Mouse (Mus musculus) heart, embryonic 12.5 days (tissue): ENCODE results near the gene Nipa1. TPM values are rescaled to one million over a fixed set of nuclear protein-coding genes. Genes with fewer than 3 reads are reported as not detected.

Experiments used
- ATAC-seq: fragments of 200-750 bp; cut with Nextera tagmentation; 2 replicates; pipeline ENCODE4 v1.8.0; 2017; ENCODE audit warnings: moderate TSS enrichment, moderate library complexity; ENCODE audit not compliant: insufficient number of reproducible peaks, low FRiP score
- H3K27ac ChIP-seq: fragments of 300-500 bp; sonication (generic); 2 replicates; pipeline ENCODE4 v1.5.1; 2016; ENCODE audit warnings: mild to moderate bottlenecking, moderate library complexity; ENCODE audit not compliant: poor library complexity, severe bottlenecking
- H3K27me3 ChIP-seq: fragments of 300-500 bp; sonication (generic); replicated peaks from 2 replicates; pipeline ENCODE4 v1.6.1; 2016; ENCODE audit warnings: mild to moderate bottlenecking, moderate library complexity
- H3K36me3 ChIP-seq: fragments of 300-500 bp; sonication (generic); 2 replicates; pipeline ENCODE4 v1.6.1; 2016; ENCODE audit warnings: mild to moderate bottlenecking, moderate library complexity
- H3K4me1 ChIP-seq: fragments of 300-500 bp; sonication (generic); replicated peaks from 2 replicates; pipeline ENCODE4 v1.6.1; 2016; ENCODE audit warnings: mild to moderate bottlenecking
- H3K4me2 ChIP-seq: fragments of 300-500 bp; sonication (generic); 2 replicates; pipeline ENCODE4 v1.6.1; 2016; ENCODE audit warnings: mild to moderate bottlenecking, moderate library complexity
- H3K4me3 ChIP-seq: fragments of 300-500 bp; sonication (generic); 2 replicates; pipeline ENCODE4 v1.5.1; 2016; ENCODE audit warnings: mild to moderate bottlenecking
- H3K9ac ChIP-seq: fragments of 300-500 bp; sonication (generic); 2 replicates; pipeline ENCODE4 v1.6.1; 2016; ENCODE audit warnings: mild to moderate bottlenecking, moderate library complexity
- H3K9me3 ChIP-seq: fragments of 300-500 bp; sonication (generic); replicated peaks from 2 replicates; pipeline ENCODE4 v1.6.1; 2016; ENCODE audit warnings: mild to moderate bottlenecking, moderate library complexity
- WGBS: fragments of 180-500 bp; shearing (Covaris S2); methylation state at CpG from one replicate; pipeline ENCODE4 v1.1.7; 2016; 5-methylcytosine and 5-hydroxymethylcytosine counted together
- polyA plus RNA-seq: library from polyadenylated mRNA; unstranded; fragments of >200 nt; fragmentation: Nextera tagmentation; extraction: Ambion mirVana; gene quantifications from 2 replicates; pipeline ENCODE4 v1.2.1, GENCODE M21; 2016

Nipa1 gene
- polyA plus RNA-seq, 1 experiment from 2014 or later: 4.5 TPM

DNA sequence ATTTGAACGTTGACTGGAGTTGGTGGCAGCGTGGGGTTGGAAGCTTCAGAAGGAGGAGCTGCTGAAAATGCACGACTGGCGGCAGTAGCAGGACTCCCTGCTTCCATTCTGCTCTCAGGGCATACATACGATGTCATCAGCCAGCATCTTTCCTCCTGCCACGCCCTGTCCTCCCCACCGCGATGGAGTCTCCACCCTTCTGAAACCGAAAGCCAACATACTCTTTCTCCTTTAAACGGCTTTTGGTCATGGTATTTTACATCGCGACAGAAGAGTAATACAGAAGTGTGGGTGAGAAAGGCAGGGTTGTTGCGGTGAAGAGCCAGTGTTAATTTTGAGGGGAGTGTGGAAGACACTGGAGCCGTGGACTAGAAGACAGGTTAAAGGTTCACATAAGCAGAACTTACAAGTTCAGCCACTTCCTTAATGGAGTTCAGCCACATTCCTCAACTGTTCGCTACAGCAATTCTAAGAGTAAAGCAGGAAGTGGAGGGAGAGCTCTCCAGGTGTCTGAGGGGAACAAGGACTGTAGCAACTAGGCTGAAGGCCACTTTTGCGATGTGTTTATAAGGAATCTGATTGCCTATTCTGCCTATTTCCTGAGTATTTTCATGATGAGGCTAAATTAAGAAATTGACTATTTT, 51.4 kb downstream of the Nipa1 start:
- 32% methylated on average over 16 of the region's 16 CpGs for WGBS
- H3K4me1 ChIP-seq: peaks cover 6% of the 10 kb centered on the region; the same call in 1 of the 2 replicates
- peak overlapping the region; percentile 32 for H3K4me3 ChIP-seq
- peak overlapping the region; percentile 55 for H3K4me2 ChIP-seq
- H3K27ac ChIP-seq: no peak overlapping the region
- ATAC-seq: no peak
- no peaks in the 10 kb centered on the region for H3K36me3 ChIP-seq
- H3K9ac ChIP-seq: no peak overlapping the region
- no peaks in the 10 kb centered on the region for H3K9me3 ChIP-seq
- no peaks in the 10 kb centered on the region for H3K27me3 ChIP-seq

DNA sequence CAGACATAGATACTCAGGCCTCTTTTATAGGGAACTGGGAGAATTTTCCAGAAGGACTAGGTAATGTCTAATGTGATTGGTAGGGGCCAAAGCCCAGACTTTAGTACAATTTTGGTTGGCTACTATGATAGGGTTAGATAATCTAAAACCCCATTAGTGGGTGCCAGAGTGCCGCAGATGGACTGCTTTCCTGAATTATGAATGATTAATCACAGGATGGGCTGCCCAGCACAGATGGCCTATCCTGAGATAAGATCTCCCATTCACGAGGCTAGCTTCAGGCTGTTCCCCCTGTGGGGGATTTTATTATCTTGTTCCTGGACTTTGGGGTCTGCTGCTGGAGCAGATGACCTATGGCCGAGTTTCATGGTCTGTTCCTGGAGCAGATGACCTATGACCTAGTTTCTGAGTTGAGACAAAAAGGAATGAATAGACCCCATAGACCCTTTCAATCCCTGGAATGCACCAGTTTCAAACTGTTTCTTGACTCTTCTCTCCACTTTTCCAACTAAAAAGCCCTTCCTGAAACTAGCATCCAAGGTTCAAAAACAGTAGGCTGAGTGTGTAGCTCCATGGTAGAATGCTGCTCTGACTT, 52.8 kb downstream of the Nipa1 start:
- Histone ChIP-seq H3K4me2 (no peak overlapping the region), H3K4me1 (peaks cover 6% of the 10 kb centered on the region; the same call in 1 of the 2 replicates), H3K36me3 (no peaks in the 10 kb centered on the region), H3K27ac (no peak overlapping the region), H3K9ac (no peak overlapping the region), H3K27me3 (no peaks in the 10 kb centered on the region), H3K9me3 (no peaks in the 10 kb centered on the region), H3K4me3 (no peak overlapping the region)
- ATAC-seq: no peak
- WGBS: 39% methylated on average over 3 of the region's 3 CpGs

DNA sequence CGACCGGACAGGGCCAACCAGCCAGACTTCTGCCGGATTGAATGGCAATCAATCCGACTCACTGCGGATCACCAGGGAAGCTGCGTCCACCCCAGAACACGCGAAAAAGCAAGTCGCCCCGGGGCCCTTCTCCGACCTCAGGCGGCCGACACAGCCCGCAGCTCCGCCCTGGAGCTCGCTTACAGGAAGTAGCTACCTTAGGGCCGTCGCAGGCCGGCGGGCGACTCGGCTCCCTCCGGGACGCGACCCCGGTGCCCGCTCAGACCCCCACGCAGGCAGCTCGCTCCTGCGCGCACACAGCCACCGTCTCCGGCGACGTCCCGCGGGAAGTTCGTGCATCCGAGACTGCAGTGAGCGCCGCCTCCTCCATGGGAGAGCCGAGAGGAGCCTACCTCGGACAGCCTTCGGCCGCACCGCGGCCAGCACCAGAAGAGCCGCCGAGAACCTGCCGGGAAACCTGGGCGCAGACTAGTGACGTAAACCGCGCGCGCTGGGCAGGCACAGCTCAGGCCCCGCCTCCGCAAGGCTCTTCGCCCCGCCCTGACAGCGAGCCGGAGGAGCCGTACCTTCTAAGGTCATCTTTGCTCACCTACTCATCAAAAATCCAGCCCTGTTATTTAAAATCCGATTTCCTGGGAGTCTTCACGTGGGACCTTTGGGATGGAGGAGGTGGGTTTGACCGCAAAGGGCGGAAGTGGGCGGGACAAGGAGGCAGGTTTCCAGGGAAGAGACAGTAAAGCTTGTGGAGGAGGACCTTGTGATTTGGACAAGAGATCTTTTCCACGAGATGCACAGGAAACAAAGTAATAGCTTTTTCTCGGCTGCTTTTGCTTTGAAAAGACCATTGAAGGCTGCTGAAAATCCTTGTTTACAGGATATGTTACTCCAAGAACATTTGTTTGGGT, 57.5 kb downstream of the Nipa1 start, which contains the start of gene Nipa2:
Nipa2 (minus strand) TSS at position 473 of the 905 bp plus-strand sequence.
- Histone ChIP-seq H3K9me3 (no peaks in the 10 kb centered on the region), H3K36me3 (peaks cover 5% of the 10 kb centered on the region; the same call in 1 of the 2 replicates)

DNA sequence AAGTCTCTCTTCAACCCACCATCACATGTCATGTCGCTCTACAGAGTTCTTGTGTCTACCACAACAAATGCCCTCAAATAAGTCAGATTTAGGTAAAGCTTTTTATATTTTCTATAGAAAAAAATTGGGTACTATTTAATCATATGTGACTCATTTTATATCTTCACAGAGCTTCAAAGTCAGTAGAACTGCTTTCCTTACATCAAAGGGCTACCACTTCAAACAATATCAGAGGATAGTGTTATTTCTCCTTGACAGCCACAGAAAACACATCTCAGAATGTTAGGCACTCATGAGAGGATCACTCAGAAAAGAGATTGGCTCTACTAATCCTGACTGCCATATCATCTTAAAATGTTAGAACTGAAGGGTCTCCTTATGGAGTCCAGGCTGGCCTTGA, 59.2 kb downstream of the Nipa1 start:
- peaks cover 5% of the 10 kb centered on the region; the same call in 1 of the 2 replicates for H3K36me3 ChIP-seq
- 96% methylated on average over 1 of the region's 1 CpGs for WGBS
- H3K27me3 ChIP-seq: no peaks in the 10 kb centered on the region
- H3K9ac ChIP-seq: no peak overlapping the region
- H3K9me3 ChIP-seq: no peaks in the 10 kb centered on the region
- ATAC-seq: no peak
- H3K4me3 ChIP-seq: no peak overlapping the region
- no peak overlapping the region for H3K4me2 ChIP-seq
- H3K27ac ChIP-seq: no peak overlapping the region
- peaks cover 6% of the 10 kb centered on the region for H3K4me1 ChIP-seq

More for the DNA sequence above, 57.5 kb downstream of the Nipa1 start, which contains the start of gene Nipa2:
- under 1% methylated on average over 70 of the region's 70 CpGs for WGBS
- H3K27ac ChIP-seq: peak within 1 kb of the TSS; percentile 81
- peak within 1 kb of the TSS; percentile 77 for H3K9ac ChIP-seq
- peak within 1 kb of the TSS; percentile 79 for H3K4me2 ChIP-seq
- no peaks in the 10 kb centered on the region for H3K27me3 ChIP-seq
- peak; percentile 99 for ATAC-seq
- peak within 1 kb of the TSS; percentile 65 for H3K4me3 ChIP-seq
- H3K4me1 ChIP-seq: peaks cover 10% of the 10 kb centered on the region

DNA sequence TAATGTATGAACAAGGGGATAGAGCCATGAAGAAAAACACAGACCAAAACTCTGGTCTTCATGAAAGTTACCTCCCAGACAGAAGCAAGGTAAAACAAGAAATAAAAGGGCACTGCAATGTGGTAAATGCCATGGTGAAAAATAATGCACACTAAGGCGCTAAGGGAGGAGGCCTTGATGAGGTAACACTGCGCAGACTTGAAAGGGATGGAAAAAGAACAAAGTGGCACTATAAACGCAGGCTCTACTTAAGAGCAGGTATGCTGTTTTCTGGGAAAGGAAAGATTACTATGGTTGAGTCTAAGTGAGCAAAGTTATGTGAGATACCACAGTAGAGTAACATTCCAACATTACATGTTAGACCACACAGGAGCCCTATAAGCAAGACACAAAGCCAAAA, 60.0 kb downstream of the Nipa1 start:
- H3K4me2 ChIP-seq: no peak overlapping the region
- 94% methylated on average over 3 of the region's 3 CpGs for WGBS
- no peaks in the 10 kb centered on the region for H3K27me3 ChIP-seq
- H3K36me3 ChIP-seq: peaks cover 5% of the 10 kb centered on the region; the same call in 1 of the 2 replicates
- H3K4me3 ChIP-seq: no peak overlapping the region
- no peak for ATAC-seq
- H3K27ac ChIP-seq: no peak overlapping the region
- H3K4me1 ChIP-seq: peaks cover 6% of the 10 kb centered on the region
- H3K9me3 ChIP-seq: no peaks in the 10 kb centered on the region
- no peak overlapping the region for H3K9ac ChIP-seq

DNA sequence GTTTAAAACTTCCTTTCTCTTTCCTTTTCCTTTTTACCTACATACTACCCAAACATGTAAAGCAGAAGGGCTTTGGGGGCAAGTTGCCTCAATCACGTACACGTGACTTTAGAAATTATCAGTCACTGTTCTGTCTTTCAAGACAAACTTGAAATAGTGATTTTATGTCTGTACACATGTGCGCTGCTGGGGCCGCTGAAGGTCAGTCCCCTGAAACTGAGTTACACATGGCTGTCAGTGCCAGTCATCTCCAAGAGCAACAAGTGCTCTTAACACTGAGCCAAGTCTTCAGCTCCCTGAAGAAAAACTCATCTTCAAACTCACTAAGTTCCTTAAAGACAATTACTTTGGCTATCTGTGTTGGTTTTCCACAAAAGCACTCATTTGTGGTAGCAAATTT, 61.8 kb downstream of the Nipa1 start:
- Histone ChIP-seq H3K4me2 (no peak overlapping the region), H3K4me3 (no peak overlapping the region), H3K9ac (no peak overlapping the region), H3K27me3 (no peaks in the 10 kb centered on the region), H3K4me1 (peaks cover 6% of the 10 kb centered on the region), H3K27ac (no peak overlapping the region), H3K9me3 (no peaks in the 10 kb centered on the region), H3K36me3 (peaks cover 16% of the 10 kb centered on the region)
- no peak for ATAC-seq
- 88% methylated on average over 4 of the region's 4 CpGs for WGBS

DNA sequence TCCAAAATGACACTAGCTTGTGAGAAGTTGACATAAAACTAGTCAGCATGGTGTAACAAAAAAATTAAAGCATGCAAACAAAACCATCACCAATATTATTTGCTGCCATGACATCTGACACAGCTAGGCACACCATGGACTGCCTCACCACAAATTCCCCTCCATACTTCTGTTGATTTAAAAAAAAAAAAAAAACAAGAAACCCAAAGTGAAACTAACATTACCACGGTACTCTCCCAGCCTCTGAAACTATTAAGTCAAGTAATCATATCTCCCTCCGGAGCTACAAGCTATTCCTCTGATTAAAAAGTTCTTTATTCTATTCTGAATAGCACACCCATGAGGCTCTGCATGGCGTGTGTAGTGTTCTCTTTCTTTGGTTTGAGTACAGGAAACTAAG, 62.6 kb downstream of the Nipa1 start:
- H3K36me3 ChIP-seq: peaks cover 16% of the 10 kb centered on the region
- WGBS: 89% methylated on average over 3 of the region's 3 CpGs
- ATAC-seq: no peak
- no peaks in the 10 kb centered on the region for H3K9me3 ChIP-seq
- no peak overlapping the region for H3K4me2 ChIP-seq
- H3K27ac ChIP-seq: no peak overlapping the region
- no peak overlapping the region for H3K4me3 ChIP-seq
- H3K27me3 ChIP-seq: no peaks in the 10 kb centered on the region
- peaks cover 6% of the 10 kb centered on the region for H3K4me1 ChIP-seq
- no peak overlapping the region for H3K9ac ChIP-seq

DNA sequence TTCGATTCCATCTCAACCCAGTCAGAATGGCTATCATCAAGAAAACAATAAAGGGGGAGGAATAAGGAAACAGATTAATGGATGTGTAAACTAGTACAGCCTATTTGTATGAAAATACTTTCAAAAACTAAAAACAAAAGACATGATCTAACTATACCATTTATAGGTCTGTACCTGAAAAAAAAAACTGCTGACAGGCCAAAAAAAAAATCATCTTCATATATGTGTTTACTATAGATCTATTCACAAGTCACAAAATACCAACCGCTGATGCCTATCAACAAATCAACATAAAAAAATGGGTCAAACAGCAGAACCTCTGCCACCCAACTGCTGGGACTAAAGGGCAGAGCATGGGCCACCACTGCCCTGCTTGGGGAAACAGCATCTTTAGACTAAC, 63.7 kb downstream of the Nipa1 start:
- Histone ChIP-seq H3K4me2 (no peak overlapping the region), H3K9ac (no peak overlapping the region), H3K27me3 (no peaks in the 10 kb centered on the region), H3K9me3 (no peaks in the 10 kb centered on the region), H3K4me3 (no peak overlapping the region), H3K36me3 (peaks cover 16% of the 10 kb centered on the region), H3K4me1 (peaks cover 4% of the 10 kb centered on the region), H3K27ac (no peak overlapping the region)
- no peak for ATAC-seq
- 96% methylated on average over 2 of the region's 2 CpGs for WGBS

DNA sequence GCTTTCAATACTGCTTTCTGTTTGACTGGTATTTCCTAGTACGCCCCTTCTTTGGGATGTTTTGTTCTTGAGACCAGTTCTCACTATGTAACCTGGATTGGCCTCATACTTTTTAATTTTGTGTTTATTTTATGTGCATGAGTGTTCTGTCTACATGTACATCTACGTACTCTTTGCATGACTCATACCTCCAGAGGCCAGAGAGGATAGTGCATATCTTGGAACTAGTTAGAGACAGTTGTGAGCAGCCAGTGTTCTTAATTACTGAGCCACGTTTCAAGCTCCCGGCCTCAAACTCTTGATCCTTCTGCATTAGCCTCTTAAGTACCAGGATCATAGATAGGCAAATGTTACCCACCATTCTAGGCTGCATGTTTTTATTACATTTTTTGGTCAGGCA, 81.4 kb downstream of the Nipa1 start:
- Histone ChIP-seq H3K9ac (no peak overlapping the region), H3K27ac (no peak overlapping the region), H3K4me2 (no peak overlapping the region), H3K36me3 (peaks cover 25% of the 10 kb centered on the region), H3K9me3 (no peaks in the 10 kb centered on the region), H3K27me3 (no peaks in the 10 kb centered on the region), H3K4me1 (no peaks in the 10 kb centered on the region), H3K4me3 (no peak overlapping the region)
- WGBS: 88% methylated on average over 4 of the region's 4 CpGs
- ATAC-seq: no peak

DNA sequence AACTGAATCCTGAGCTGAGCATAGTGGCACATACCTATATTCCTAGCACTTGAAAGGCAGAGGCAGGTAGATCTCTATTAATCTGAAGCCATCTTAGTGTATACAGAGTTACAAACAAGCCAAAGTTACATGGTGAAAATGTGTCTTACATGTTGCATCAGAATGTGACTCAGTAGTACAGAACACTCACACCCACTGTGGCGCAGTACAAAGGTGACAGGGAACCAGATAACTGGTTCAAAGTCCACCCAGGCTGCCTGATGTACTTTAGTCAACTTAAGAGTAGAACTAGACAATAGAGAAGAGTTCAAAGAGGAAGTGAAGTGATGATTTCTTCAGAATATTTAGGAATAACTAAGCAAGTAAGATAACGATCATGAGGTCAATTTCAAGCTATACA, 84.7 kb downstream of the Nipa1 start:
- Histone ChIP-seq H3K36me3 (peaks cover 34% of the 10 kb centered on the region), H3K4me3 (no peak overlapping the region), H3K9me3 (no peaks in the 10 kb centered on the region), H3K4me2 (no peak overlapping the region), H3K27ac (no peak overlapping the region), H3K9ac (no peak overlapping the region), H3K4me1 (no peaks in the 10 kb centered on the region), H3K27me3 (no peaks in the 10 kb centered on the region)
- WGBS: 91% methylated on average over 2 of the region's 2 CpGs
- no peak for ATAC-seq

DNA sequence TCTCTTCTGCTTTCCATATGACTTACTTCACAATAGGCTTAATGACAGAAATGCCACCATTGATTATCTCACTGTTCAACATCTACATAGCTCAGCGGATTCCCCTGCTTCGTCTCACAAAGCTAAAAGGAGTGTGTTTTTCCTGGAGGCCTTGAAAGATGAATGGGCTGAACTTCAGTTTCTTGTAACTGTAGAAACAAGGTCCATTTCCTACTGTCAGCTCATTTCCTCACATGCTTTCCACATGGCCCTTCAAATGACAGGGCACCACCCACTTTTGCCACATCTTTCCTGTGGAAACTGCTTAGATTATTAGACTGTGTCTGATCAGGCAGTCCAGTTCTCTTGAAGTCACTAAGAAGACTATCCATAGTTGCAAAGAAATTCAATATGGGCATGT, 91.1 kb downstream of the Nipa1 start:
- H3K9me3 ChIP-seq: no peaks in the 10 kb centered on the region
- H3K4me1 ChIP-seq: no peaks in the 10 kb centered on the region
- 70% methylated on average over 2 of the region's 2 CpGs for WGBS
- no peak overlapping the region for H3K4me3 ChIP-seq
- H3K9ac ChIP-seq: no peak overlapping the region
- peak; percentile 29; the same call in 1 of the 2 replicates for ATAC-seq
- no peak overlapping the region for H3K4me2 ChIP-seq
- H3K36me3 ChIP-seq: peaks cover 62% of the 10 kb centered on the region
- no peaks in the 10 kb centered on the region for H3K27me3 ChIP-seq
- H3K27ac ChIP-seq: no peak overlapping the region
